Mouse (Mus musculus) stomach, postnatal 0 days (tissue): ENCODE data around the gene Nacc1.

Source experiments
- CTCF ChIP-seq: IDR thresholded peaks from 2 replicates; pipeline ENCODE4 v1.5.1; 2016; ENCODE audit warnings: antibody characterized with exemption, low read depth, mild to moderate bottlenecking, moderate library complexity
- EP300 ChIP-seq: optimal IDR thresholded peaks from 2 replicates; pipeline ENCODE3; 2016; ENCODE audit warnings: antibody characterized with exemption

DNA sequence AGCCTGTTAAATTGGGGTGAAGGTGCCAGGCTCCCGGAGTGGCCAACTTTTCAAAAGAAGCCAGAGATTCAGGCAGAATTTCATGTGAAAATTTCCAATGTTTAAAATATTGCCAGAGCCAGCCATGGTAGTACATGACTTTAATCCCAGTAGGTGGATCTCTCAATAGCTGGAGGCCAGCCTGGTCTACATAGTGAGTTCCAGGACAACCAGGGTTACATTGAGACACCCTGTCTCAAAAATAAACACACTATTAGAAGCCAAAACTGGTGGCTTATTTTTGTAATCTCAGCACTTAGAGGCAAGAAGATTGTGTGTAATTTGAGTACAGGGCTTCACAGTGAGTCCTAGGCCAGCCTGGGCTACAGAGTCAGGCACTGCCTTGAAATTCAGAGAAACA lies 22.3 kb upstream of the Nacc1 start:
- TF ChIP-seq CTCF (no peak), EP300 (no peak)
